Mouse (Mus musculus) thymus, postnatal 14 days (tissue): ENCODE measurements around the gene Cnn1.
"Not testable (repeated sequence)": the region's sequence is repeated elsewhere in the genome, so short reads cannot be mapped to it uniquely, and the experiment has no call there.

ENCODE experiments used
- DNase-seq: peaks from one replicate; pipeline ENCODE4 v3.0.0; 2021

Gene Cnn1

GRCm38 (mm10) chr9:22098993-22099696 lies at the start of gene Cnn1:
Cnn1 (plus strand) TSS chr9:22099216.
- no peak for DNase-seq

GRCm38 (mm10) chr9:22049315-22049714 lies 49.7 kb upstream of the Cnn1 start:
- no peak for DNase-seq

- DNase-seq = no peak
Observed at GRCm38 (mm10) chr9:22049721-22050270, 49.2 kb upstream of the Cnn1 start.

- DNase-seq = peak; percentile 50
Observed at GRCm38 (mm10) chr9:22050351-22050889, 48.6 kb upstream of the Cnn1 start.

GRCm38 (mm10) chr9:22051161-22051957 lies 47.7 kb upstream of the Cnn1 start:
- peak; percentile 27 for DNase-seq

GRCm38 (mm10) chr9:22051958-22052254 lies 47.1 kb upstream of the Cnn1 start, which contains the start of gene Elavl3:
Elavl3 (minus strand) TSS chr9:22052023.
- DNase-seq = peak; percentile 69

GRCm38 (mm10) chr9:22053657-22054056 lies 45.4 kb upstream of the Cnn1 start:
- no peak for DNase-seq

- peak; percentile 85 for DNase-seq
Observed at GRCm38 (mm10) chr9:22054411-22055076, 44.5 kb upstream of the Cnn1 start.

GRCm38 (mm10) chr9:22055713-22056112 lies 43.3 kb upstream of the Cnn1 start:
- DNase-seq = no peak

- no peak for DNase-seq
Observed at GRCm38 (mm10) chr9:22056303-22056910, 42.6 kb upstream of the Cnn1 start.

GRCm38 (mm10) chr9:22057031-22057517 lies 41.9 kb upstream of the Cnn1 start:
- DNase-seq = no peak

GRCm38 (mm10) chr9:22058011-22058424 lies 41.0 kb upstream of the Cnn1 start:
- no peak for DNase-seq

- DNase-seq = no peak
Observed at GRCm38 (mm10) chr9:22061339-22061738, 37.7 kb upstream of the Cnn1 start.

GRCm38 (mm10) chr9:22064341-22064740 lies 34.7 kb upstream of the Cnn1 start:
- no peak for DNase-seq

- no peak for DNase-seq
Observed at GRCm38 (mm10) chr9:22065642-22066041, 33.4 kb upstream of the Cnn1 start.

GRCm38 (mm10) chr9:22066433-22066832 lies 32.6 kb upstream of the Cnn1 start:
- DNase-seq = peak; percentile 74

GRCm38 (mm10) chr9:22067195-22067594 lies 31.8 kb upstream of the Cnn1 start:
- no peak for DNase-seq

- DNase-seq = no peak
Observed at GRCm38 (mm10) chr9:22069881-22070553, 29.0 kb upstream of the Cnn1 start.

GRCm38 (mm10) chr9:22070791-22071573 lies 28.0 kb upstream of the Cnn1 start, which contains the start of the genes Gm49318 and Zfp653:
Gm49318 (minus strand) TSS chr9:22071259.
Zfp653 (minus strand) TSS chr9:22071376.
- DNase-seq = peak; percentile 97

GRCm38 (mm10) chr9:22072276-22072675 lies 26.7 kb upstream of the Cnn1 start:
- no peak for DNase-seq

GRCm38 (mm10) chr9:22075778-22076177 lies 23.2 kb upstream of the Cnn1 start:
- not testable (repeated sequence) for DNase-seq
